Mouse (Mus musculus) liver, embryonic 14.5 days (tissue): ENCODE measurements around the gene Mrps22. TPM values are rescaled to one million over a fixed set of nuclear protein-coding genes. Genes with fewer than 3 reads are reported as not detected.

Experiments
- ATAC-seq: fragments of 200-750 bp; cut with Nextera tagmentation; 2 replicates; pipeline ENCODE4 v1.8.0; 2017; ENCODE audit warnings: moderate number of reproducible peaks, mild to moderate bottlenecking, moderate library complexity; ENCODE audit not compliant: insufficient read depth
- DNase-seq, 3 experiments: peaks; one replicate each; pipeline ENCODE4 v3.0.0-alpha.2; 2012 to 2013; ENCODE audit warnings: low read depth in 3 of 3, low spot score in 3 of 3
- H3K27ac ChIP-seq: fragments of 300-500 bp; sonication (generic); 2 replicates; pipeline ENCODE4 v1.5.1; 2014; ENCODE audit warnings: moderate library complexity, mild to moderate bottlenecking, control low read depth, inconsistent platforms
- H3K27me3 ChIP-seq: fragments of 300-500 bp; sonication (generic); 2 replicates; pipeline ENCODE4 v1.6.1; 2014; ENCODE audit warnings: mild to moderate bottlenecking, low read length, moderate library complexity; ENCODE audit not compliant: control insufficient read depth, insufficient read depth
- H3K36me3 ChIP-seq: fragments of 300-500 bp; sonication (generic); replicated peaks from 2 replicates; pipeline ENCODE4 v1.6.1; 2014; ENCODE audit warnings: low read depth; ENCODE audit not compliant: control insufficient read depth, insufficient read depth
- H3K4me1 ChIP-seq, 2 experiments: fragments of 200-500 bp in 1 of 2; fragments of 300-500 bp in 1 of 2; sonication (generic) in 1 of 2; replicated peaks; 2 replicates each; pipeline ENCODE4 v1.6.1; 2012 to 2014; ENCODE audit warnings: antibody characterized with exemption in 1 of 2, inconsistent platforms in 1 of 2, low read length in 1 of 2; ENCODE audit not compliant: control insufficient read depth in 2 of 2, insufficient read depth in 2 of 2
- H3K4me2 ChIP-seq: fragments of 300-500 bp; sonication (generic); 2 replicates; pipeline ENCODE4 v1.6.1; 2014; ENCODE audit warnings: low read depth, mild to moderate bottlenecking, control low read depth, moderate library complexity
- H3K4me3 ChIP-seq, 2 experiments: fragments of 200-500 bp in 1 of 2; fragments of 300-500 bp in 1 of 2; sonication (generic) in 1 of 2; 2 replicates each; pipeline ENCODE4 v1.5.1; 2012 to 2014; ENCODE audit warnings: low read depth in 2 of 2, low read length in 2 of 2, mild to moderate bottlenecking in 2 of 2, control low read depth in 1 of 2, inconsistent platforms in 1 of 2, moderate library complexity in 1 of 2; ENCODE audit not compliant: insufficient read depth in 1 of 2
- H3K9ac ChIP-seq: fragments of 300-500 bp; sonication (generic); replicated peaks from 2 replicates; pipeline ENCODE4 v1.6.1; 2014; ENCODE audit warnings: mild to moderate bottlenecking, control low read depth, moderate library complexity
- H3K9me3 ChIP-seq: fragments of 300-500 bp; sonication (generic); 2 replicates; pipeline ENCODE4 v1.6.1; 2016; ENCODE audit warnings: low read length, mixed read lengths; ENCODE audit not compliant: control insufficient read depth
- CTCF ChIP-seq: IDR thresholded peaks from 2 replicates; pipeline ENCODE4 v1.5.1; 2016; ENCODE audit warnings: antibody characterized with exemption, low read depth, control low read depth
- EP300 ChIP-seq: IDR thresholded peaks from 2 replicates; pipeline ENCODE4 v1.6.1; 2016; ENCODE audit warnings: antibody characterized with exemption, low read depth
- WGBS: fragments of 180-500 bp; shearing (Covaris S2); extraction: QIAGEN DNeasy Blood & Tissue Kit; methylation state at CpG from one replicate; pipeline ENCODE4 v1.1.7; 2014; ENCODE audit not compliant: insufficient replicate concordance; 5-methylcytosine and 5-hydroxymethylcytosine counted together
- polyA plus RNA-seq, 2 experiments: library from polyadenylated mRNA; depleted of rRNA in 1 of 2; stranded (reverse) in 1 of 2; unstranded in 1 of 2; fragments of >200 nt; fragmentation: Nextera tagmentation in 1 of 2; extraction: Ambion mirVana in 1 of 2; gene quantifications; 2 replicates each; pipeline versions ENCODE4 v1.2.1 to v1.2.3; 2012 to 2014

Gene Mrps22
- 24.3 and 27.9 TPM in 2 replicates for polyA plus RNA-seq (2012; rRNA removed)
- 44.9 and 49.9 TPM in 2 replicates for polyA plus RNA-seq (2014; fragmentation: Nextera tagmentation; extraction: Ambion mirVana)

GRCm38 (mm10) chr9:98601156-98601836 lies at the start of gene Mrps22:
Mrps22 (minus strand) TSS chr9:98601660.
- Histone ChIP-seq H3K4me2 (peak within 1 kb of the TSS; percentile 90), H3K4me1 (peaks cover 5 to 11% of the 10 kb centered on the region in 2 experiments; a peak in 3 of 4 replicates), H3K9me3 (no peaks in the 10 kb centered on the region), H3K27ac (peak within 1 kb of the TSS; percentile 35), H3K9ac (peak within 1 kb of the TSS; percentile 80), H3K4me3 (peak within 1 kb of the TSS; percentile 92 to 100), H3K36me3 (peaks cover 6% of the 10 kb centered on the region), H3K27me3 (no peaks in the 10 kb centered on the region)
- TF ChIP-seq CTCF, result no peak
- no peak for TF ChIP-seq EP300
- under 1% methylated on average over 44 of the region's 44 CpGs for WGBS
- DNase-seq (peak; percentile 77 to 81 (median 78)), ATAC-seq (peak; percentile 84)

GRCm38 (mm10) chr9:98650547-98650946 lies 49.1 kb upstream of the Mrps22 start:
- H3K27me3 ChIP-seq, result no peaks in the 10 kb centered on the region
- no peak for DNase-seq
- no peak for ATAC-seq
- H3K27ac ChIP-seq, result no peak overlapping the region
- H3K9me3 ChIP-seq, result no peaks in the 10 kb centered on the region
- no peaks in the 10 kb centered on the region for H3K4me1 ChIP-seq
- H3K4me3 ChIP-seq, result no peak overlapping the region
- H3K9ac ChIP-seq, result no peak overlapping the region
- H3K36me3 ChIP-seq, result no peaks in the 10 kb centered on the region
- H3K4me2 ChIP-seq, result no peak overlapping the region
- WGBS, result 47% methylated on average over 8 of the region's 8 CpGs
- TF ChIP-seq EP300 (no peak), CTCF (no peak)

- H3K9ac ChIP-seq, result no peak overlapping the region
- no peak overlapping the region for H3K4me2 ChIP-seq
- H3K27me3 ChIP-seq, result no peaks in the 10 kb centered on the region
- no peak for ATAC-seq
- no peak overlapping the region for H3K4me3 ChIP-seq
- H3K36me3 ChIP-seq, result no peaks in the 10 kb centered on the region
- WGBS, result 67% methylated on average over 12 of the region's 12 CpGs
- no peaks in the 10 kb centered on the region for H3K9me3 ChIP-seq
- H3K27ac ChIP-seq, result no peak overlapping the region
- TF ChIP-seq EP300 (no peak), CTCF (no peak)
- no peak for DNase-seq
- no peaks in the 10 kb centered on the region for H3K4me1 ChIP-seq
Measured at GRCm38 (mm10) chr9:98647418-98647817, 46.0 kb upstream of the Mrps22 start.

- ATAC-seq (no peak), DNase-seq (peak in 2 of 3 experiments; percentile 3 to 13)
- H3K36me3 ChIP-seq, result no peaks in the 10 kb centered on the region
- H3K27ac ChIP-seq, result no peak overlapping the region
- no peak for TF ChIP-seq EP300
- TF ChIP-seq CTCF, result peak; percentile 77
- WGBS, result 24% methylated on average over 4 of the region's 4 CpGs
- no peaks in the 10 kb centered on the region for H3K4me1 ChIP-seq
- H3K9me3 ChIP-seq, result no peaks in the 10 kb centered on the region
- no peaks in the 10 kb centered on the region for H3K27me3 ChIP-seq
- no peak overlapping the region for H3K9ac ChIP-seq
- no peak overlapping the region for H3K4me3 ChIP-seq
- H3K4me2 ChIP-seq, result no peak overlapping the region
Measured at GRCm38 (mm10) chr9:98645750-98646149, 44.3 kb upstream of the Mrps22 start.

- Histone ChIP-seq H3K27ac (no peak overlapping the region), H3K4me1 (no peaks in the 10 kb centered on the region), H3K27me3 (no peaks in the 10 kb centered on the region), H3K36me3 (no peaks in the 10 kb centered on the region), H3K9ac (no peak overlapping the region), H3K9me3 (no peaks in the 10 kb centered on the region), H3K4me3 (no peak overlapping the region), H3K4me2 (no peak overlapping the region)
- no peak for ATAC-seq
- WGBS, result 46% methylated on average over 6 of the region's 6 CpGs
- TF ChIP-seq CTCF (no peak), EP300 (no peak)
- no peak for DNase-seq
Measured at GRCm38 (mm10) chr9:98642126-98642525, 40.7 kb upstream of the Mrps22 start.
